Mouse (Mus musculus) forebrain, postnatal 0 days (tissue): ENCODE results near the gene Ttc22. TPM values are rescaled to one million over a fixed set of nuclear protein-coding genes. Genes with fewer than 3 reads are reported as not detected.

Experiments used
- ATAC-seq: fragments of 200-750 bp; cut with Nextera tagmentation; 2 replicates; pipeline ENCODE4 v1.8.0; 2017; ENCODE audit warnings: mild to moderate bottlenecking, moderate library complexity
- DNase-seq: peaks from one replicate; pipeline ENCODE4 v3.0.0-alpha.2; 2015
- H3K27ac ChIP-seq: fragments of 300-500 bp; sonication (generic); 2 replicates; pipeline ENCODE4 v1.5.1; 2014; ENCODE audit warnings: low read depth, mild to moderate bottlenecking, antibody characterized with exemption, low read length, moderate library complexity, mixed read lengths
- H3K27me3 ChIP-seq: fragments of 300-500 bp; sonication (generic); 2 replicates; pipeline ENCODE4 v1.6.1; 2014; ENCODE audit warnings: mild to moderate bottlenecking, low read length, mixed read lengths; ENCODE audit not compliant: insufficient read depth
- H3K36me3 ChIP-seq: fragments of 300-500 bp; sonication (generic); 2 replicates; pipeline ENCODE4 v1.6.1; 2014; ENCODE audit warnings: mild to moderate bottlenecking, moderate library complexity; ENCODE audit not compliant: insufficient read depth
- H3K4me1 ChIP-seq: fragments of 300-500 bp; sonication (generic); 2 replicates; pipeline ENCODE4 v1.6.1; 2014; ENCODE audit warnings: antibody characterized with exemption; ENCODE audit not compliant: insufficient read depth
- H3K4me2 ChIP-seq: fragments of 300-500 bp; sonication (generic); 2 replicates; pipeline ENCODE4 v1.6.1; 2014; ENCODE audit warnings: low read depth, mild to moderate bottlenecking, moderate library complexity
- H3K4me3 ChIP-seq: fragments of 300-500 bp; sonication (generic); 2 replicates; pipeline ENCODE4 v1.5.1; 2014; ENCODE audit warnings: low read depth, low read length, mixed read lengths
- H3K9ac ChIP-seq: fragments of 300-500 bp; sonication (generic); 2 replicates; pipeline ENCODE4 v1.6.1; 2014; ENCODE audit warnings: mild to moderate bottlenecking
- H3K9me3 ChIP-seq: fragments of 300-500 bp; sonication (generic); 2 replicates; pipeline ENCODE4 v1.6.1; 2016; ENCODE audit warnings: low read length
- CTCF ChIP-seq: sonication (generic); IDR thresholded peaks from 2 replicates; pipeline ENCODE4 v1.5.1; 2016; ENCODE audit warnings: antibody characterized with exemption, control low read depth, low read depth
- WGBS: fragments of 180-500 bp; shearing (Covaris S2); extraction: QIAGEN DNeasy Blood & Tissue Kit; methylation state at CpG from one replicate; pipeline ENCODE4 v1.1.7; 2014; 5-methylcytosine and 5-hydroxymethylcytosine counted together
- polyA plus RNA-seq: library from polyadenylated mRNA; unstranded; fragments of >200 nt; fragmentation: Nextera tagmentation; extraction: Ambion mirVana; gene quantifications from 2 replicates; pipeline ENCODE4 v1.2.1, GENCODE M21; 2015
- total RNA-seq: library from RNA; depleted of rRNA; stranded (reverse); fragments of >200 nt; gene quantifications from 2 replicates; pipeline ENCODE4 v1.2.3, GENCODE M21; 2014

Gene Ttc22
- total and polyA plus RNA-seq, 2 experiments from 2014 or later, result 1.6 to 2.5 TPM

DNA sequence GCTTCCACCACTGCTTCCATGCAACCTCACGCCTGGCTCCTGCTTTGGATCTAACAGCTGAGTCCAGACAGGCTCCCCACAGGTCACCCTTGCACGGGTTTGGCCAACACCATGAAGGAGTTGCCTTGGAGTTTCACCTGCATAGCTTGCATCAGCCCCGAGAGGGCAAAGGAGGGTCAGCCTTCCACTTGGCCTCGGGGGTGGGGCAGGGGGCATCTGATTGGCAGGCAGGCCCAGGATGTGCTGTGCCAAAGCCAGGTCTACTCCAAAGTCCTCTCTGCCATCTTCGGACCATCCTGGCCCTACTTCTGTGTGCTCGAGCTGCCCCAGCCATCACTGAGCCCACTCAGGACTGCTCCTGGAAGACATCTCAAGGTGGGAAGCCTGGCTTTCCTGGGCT, 35.2 kb upstream of the Ttc22 start:
- no peak for TF ChIP-seq CTCF
- H3K27me3 ChIP-seq, result no peaks in the 10 kb centered on the region
- H3K27ac ChIP-seq, result no peak overlapping the region
- no peak overlapping the region for H3K4me2 ChIP-seq
- peaks cover 83% of the 10 kb centered on the region for H3K36me3 ChIP-seq
- no peaks in the 10 kb centered on the region for H3K4me1 ChIP-seq
- H3K9me3 ChIP-seq, result no peaks in the 10 kb centered on the region
- H3K9ac ChIP-seq, result no peak overlapping the region
- no peak for DNase-seq
- ATAC-seq, result no peak
- H3K4me3 ChIP-seq, result no peak overlapping the region
- WGBS, result 91% methylated on average over 6 of the region's 6 CpGs

DNA sequence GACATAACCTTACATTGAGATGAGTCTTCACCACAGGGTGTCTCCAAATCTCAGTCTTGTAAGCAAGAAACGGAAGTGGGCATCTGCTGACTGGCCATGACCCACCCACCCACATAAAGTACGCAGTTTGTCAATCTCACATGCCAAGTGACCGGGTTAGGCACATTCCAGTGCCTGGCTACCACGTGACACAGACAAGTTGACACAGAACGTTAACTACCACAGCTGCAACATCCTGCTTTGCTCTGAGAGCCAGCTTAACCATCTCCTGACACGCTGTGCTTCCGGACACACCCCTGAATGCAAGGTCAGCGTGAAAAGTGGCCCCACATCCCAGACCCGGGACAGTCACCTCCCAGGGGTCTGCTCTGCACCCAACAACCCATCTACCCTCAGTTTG, 32.1 kb upstream of the Ttc22 start:
- Histone ChIP-seq H3K9ac (no peak overlapping the region), H3K9me3 (no peaks in the 10 kb centered on the region), H3K4me1 (no peaks in the 10 kb centered on the region), H3K36me3 (peaks cover 53% of the 10 kb centered on the region), H3K4me2 (no peak overlapping the region), H3K27me3 (no peaks in the 10 kb centered on the region), H3K4me3 (no peak overlapping the region), H3K27ac (no peak overlapping the region)
- WGBS, result 82% methylated on average over 9 of the region's 9 CpGs
- no peak for ATAC-seq
- no peak for TF ChIP-seq CTCF
- DNase-seq, result no peak

DNA sequence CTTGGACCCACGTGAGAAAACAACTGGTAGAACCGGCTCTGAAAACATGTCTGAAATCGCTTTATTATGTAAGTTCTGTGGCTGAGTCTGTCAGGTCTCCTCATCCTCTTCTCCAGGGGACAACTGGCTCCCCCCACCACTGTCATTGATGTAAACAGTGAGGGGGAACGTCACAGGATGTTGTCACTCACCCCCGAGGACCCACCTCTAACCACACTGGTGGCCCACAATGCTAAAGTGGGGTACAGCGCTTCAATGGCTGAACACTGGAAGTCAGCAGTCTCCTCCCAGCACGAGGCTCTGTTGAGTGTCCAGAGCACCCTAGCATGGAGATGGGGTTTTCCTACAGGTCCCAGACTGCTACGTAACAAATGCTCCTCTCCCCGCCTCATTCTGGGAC, 31.4 kb upstream of the Ttc22 start:
- no peak overlapping the region for H3K9ac ChIP-seq
- no peaks in the 10 kb centered on the region for H3K9me3 ChIP-seq
- DNase-seq (no peak), ATAC-seq (no peak)
- no peak overlapping the region for H3K4me2 ChIP-seq
- WGBS, result 90% methylated on average over 9 of the region's 9 CpGs
- H3K27ac ChIP-seq, result no peak overlapping the region
- no peak for TF ChIP-seq CTCF
- no peak overlapping the region for H3K4me3 ChIP-seq
- no peaks in the 10 kb centered on the region for H3K27me3 ChIP-seq
- peaks cover 46% of the 10 kb centered on the region for H3K36me3 ChIP-seq
- no peaks in the 10 kb centered on the region for H3K4me1 ChIP-seq

DNA sequence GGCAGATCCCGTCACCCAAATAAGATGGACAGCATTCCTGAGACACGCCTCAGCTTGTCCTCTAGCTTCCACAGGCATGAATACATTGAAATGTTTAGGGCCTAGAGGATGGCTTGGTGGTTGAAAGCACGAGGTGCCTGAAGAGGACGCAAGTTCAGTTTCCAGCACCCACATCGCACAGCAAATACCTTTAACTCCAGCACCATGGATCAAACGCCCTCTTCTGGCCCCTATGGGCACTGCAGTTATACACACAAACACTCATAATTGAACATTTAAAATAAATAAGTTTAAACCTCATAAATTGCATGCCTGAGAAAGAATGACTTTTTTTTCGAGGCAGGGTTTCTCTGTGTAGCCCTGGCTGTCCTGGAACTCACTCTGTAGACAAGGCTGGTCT, 28.6 kb upstream of the Ttc22 start:
- no peaks in the 10 kb centered on the region for H3K27me3 ChIP-seq
- no peak for DNase-seq
- no peak for ATAC-seq
- no peaks in the 10 kb centered on the region for H3K4me1 ChIP-seq
- peaks cover 21% of the 10 kb centered on the region for H3K36me3 ChIP-seq
- no peak overlapping the region for H3K4me2 ChIP-seq
- H3K4me3 ChIP-seq, result no peak overlapping the region
- 59% methylated on average over 7 of the region's 7 CpGs for WGBS
- H3K9me3 ChIP-seq, result no peaks in the 10 kb centered on the region
- no peak for TF ChIP-seq CTCF
- no peak overlapping the region for H3K9ac ChIP-seq
- H3K27ac ChIP-seq, result no peak overlapping the region

DNA sequence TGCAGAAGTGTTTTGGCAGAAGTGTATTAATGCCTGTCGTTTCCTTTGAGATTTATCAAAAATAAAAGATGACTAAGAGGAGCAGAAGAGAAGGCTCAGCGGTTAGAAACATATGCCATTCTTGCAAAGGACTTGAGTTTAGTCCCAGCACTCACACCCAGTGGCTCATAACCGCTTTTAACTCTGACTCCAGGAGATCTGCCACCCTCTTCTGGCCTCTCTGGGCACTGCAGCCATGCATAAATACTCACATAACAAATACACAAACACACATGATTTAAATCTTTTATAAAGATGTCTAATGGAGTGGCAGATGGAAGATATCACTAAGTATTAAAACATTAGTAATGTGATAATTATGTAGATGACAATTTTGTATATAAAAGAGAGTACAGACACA, 26.0 kb upstream of the Ttc22 start:
- WGBS, result 62% methylated on average over 3 of the region's 3 CpGs
- ATAC-seq, result no peak

DNA sequence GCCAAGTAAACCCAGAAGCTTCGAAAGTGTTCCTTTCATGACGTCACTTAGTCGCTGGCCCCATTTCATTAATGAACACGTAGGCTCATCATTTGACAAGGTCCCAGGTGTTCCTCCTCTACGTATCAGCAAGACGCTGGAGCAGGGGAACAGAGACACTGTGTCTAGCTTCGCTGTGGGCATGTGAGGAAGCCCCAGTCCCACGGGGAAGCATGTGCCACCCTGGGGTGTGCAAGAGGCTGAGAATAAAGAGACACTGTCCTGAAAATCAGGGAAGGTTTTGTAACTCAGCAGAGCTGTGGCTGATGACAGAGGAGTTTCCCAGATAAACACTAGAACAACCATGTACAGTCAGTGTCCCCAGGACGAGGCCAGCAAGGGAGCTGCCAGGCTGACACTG, 25.2 kb upstream of the Ttc22 start:
- 75% methylated on average over 9 of the region's 9 CpGs for WGBS

More for the DNA sequence above, 26.0 kb upstream of the Ttc22 start:
- Histone ChIP-seq H3K36me3 (0 out of 2 replicates have a peak, but pooled peaks cover 3% of the 10 kb centered on the region), H3K9ac (no peak overlapping the region), H3K27me3 (no peaks in the 10 kb centered on the region), H3K9me3 (no peaks in the 10 kb centered on the region), H3K27ac (no peak overlapping the region), H3K4me2 (no peak overlapping the region), H3K4me1 (no peaks in the 10 kb centered on the region), H3K4me3 (no peak overlapping the region)
- TF ChIP-seq CTCF, result peak; percentile 30; the same call in 1 of the 2 replicates
- no peak for DNase-seq

DNA sequence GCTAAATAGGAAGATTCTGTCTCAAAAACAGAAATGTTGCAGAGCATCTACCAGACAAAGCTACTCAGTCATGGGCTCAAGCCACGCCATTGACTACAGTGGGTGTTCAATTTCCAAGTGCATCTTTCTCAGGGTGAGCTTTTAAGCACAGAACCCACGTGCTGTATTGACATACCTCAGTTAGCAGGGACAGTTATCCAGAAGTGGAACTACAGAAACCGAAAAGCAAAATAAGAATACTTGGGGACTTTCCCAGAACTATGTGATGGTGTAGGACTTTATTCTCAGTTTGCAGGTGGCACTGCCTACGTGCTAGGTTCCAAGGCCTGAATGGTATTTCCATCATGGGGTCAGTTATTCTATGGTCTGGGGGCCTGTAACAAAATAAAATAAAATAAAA, 24.5 kb upstream of the Ttc22 start:
- no peak overlapping the region for H3K4me3 ChIP-seq
- no peaks in the 10 kb centered on the region for H3K36me3 ChIP-seq
- WGBS, result 82% methylated on average over 4 of the region's 4 CpGs
- no peak for ATAC-seq
- TF ChIP-seq CTCF, result no peak
- H3K9me3 ChIP-seq, result no peaks in the 10 kb centered on the region
- H3K9ac ChIP-seq, result no peak overlapping the region
- H3K27me3 ChIP-seq, result no peaks in the 10 kb centered on the region
- H3K4me2 ChIP-seq, result no peak overlapping the region
- DNase-seq, result no peak
- H3K27ac ChIP-seq, result no peak overlapping the region
- no peaks in the 10 kb centered on the region for H3K4me1 ChIP-seq

More for the DNA sequence above, 25.2 kb upstream of the Ttc22 start:
- Histone ChIP-seq H3K4me3 (no peak overlapping the region), H3K36me3 (no peaks in the 10 kb centered on the region), H3K4me1 (no peaks in the 10 kb centered on the region), H3K9me3 (no peaks in the 10 kb centered on the region), H3K27ac (no peak overlapping the region), H3K9ac (no peak overlapping the region), H3K27me3 (no peaks in the 10 kb centered on the region), H3K4me2 (no peak overlapping the region)
- DNase-seq (no peak), ATAC-seq (peak; percentile 47; the same call in 1 of the 2 replicates)
- no peak for TF ChIP-seq CTCF

DNA sequence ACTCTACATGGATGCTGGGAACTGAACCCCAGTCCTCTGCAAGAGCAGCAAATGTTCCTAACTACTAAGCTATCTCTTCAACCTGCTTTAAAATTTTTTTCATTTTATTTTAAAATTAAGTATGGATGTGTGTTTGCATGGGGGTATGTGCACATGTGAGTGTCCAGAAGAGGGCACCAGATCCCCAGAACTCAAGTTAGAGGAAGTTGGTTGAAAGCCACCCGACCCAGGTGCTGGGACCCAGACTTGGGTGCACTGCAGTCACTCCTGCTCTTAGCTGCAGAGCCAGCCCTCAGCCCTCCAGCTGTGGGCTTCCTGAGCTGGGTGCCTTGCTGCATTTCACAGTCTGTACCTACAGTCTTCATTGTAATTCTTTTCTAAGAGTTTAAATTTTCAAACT, 22.8 kb upstream of the Ttc22 start:
- TF ChIP-seq CTCF, result peak; percentile 7; the same call in 1 of the 2 replicates
- H3K27me3 ChIP-seq, result no peaks in the 10 kb centered on the region
- H3K9ac ChIP-seq, result no peak overlapping the region
- DNase-seq (no peak), ATAC-seq (no peak)
- no peak overlapping the region for H3K4me2 ChIP-seq
- 62% methylated on average over 1 of the region's 1 CpGs for WGBS
- no peaks in the 10 kb centered on the region for H3K9me3 ChIP-seq
- H3K27ac ChIP-seq, result no peak overlapping the region
- H3K4me3 ChIP-seq, result no peak overlapping the region
- H3K36me3 ChIP-seq, result no peaks in the 10 kb centered on the region
- H3K4me1 ChIP-seq, result no peaks in the 10 kb centered on the region
